Mouse (Mus musculus) cortical plate, adult 2 months (tissue): ENCODE data around the gene Frmd4b. TPM values are rescaled to one million over a fixed set of nuclear protein-coding genes. Genes with fewer than 3 reads are reported as not detected.

Experiments used
- H3K27ac ChIP-seq: fragments of 200-500 bp; 2 replicates; pipeline ENCODE4 v1.5.1; 2012; ENCODE audit warnings: low read length, control low read depth, inconsistent platforms; ENCODE audit not compliant: insufficient read depth
- H3K4me1 ChIP-seq: fragments of 200-500 bp; 2 replicates; pipeline ENCODE4 v1.6.1; 2011; ENCODE audit warnings: low read length; ENCODE audit not compliant: control insufficient read depth, insufficient read depth
- H3K4me3 ChIP-seq: fragments of 200-500 bp; 2 replicates; pipeline ENCODE4 v1.5.1; 2011; ENCODE audit warnings: mild to moderate bottlenecking, low read length, control low read depth; ENCODE audit not compliant: insufficient read depth
- CTCF ChIP-seq: fragments of 200-500 bp; IDR thresholded peaks from 2 replicates; pipeline ENCODE4 v1.5.1; 2011; ENCODE audit warnings: mild to moderate bottlenecking, control low read depth, low read length; ENCODE audit not compliant: insufficient read depth; ENCODE audit errors: extremely low read depth
- POLR2A ChIP-seq: fragments of 200-500 bp; IDR thresholded peaks from 2 replicates; pipeline ENCODE4 v1.6.1; 2011; ENCODE audit warnings: mild to moderate bottlenecking, low read length, control low read depth; ENCODE audit not compliant: insufficient read depth; ENCODE audit errors: extremely low read depth
- polyA plus RNA-seq: library from polyadenylated mRNA; depleted of rRNA; stranded (reverse); fragments of >200 nt; gene quantifications from 2 replicates; pipeline ENCODE4 v1.2.3, GENCODE M21; 2012

The Frmd4b gene
- polyA plus RNA-seq, 1 experiment: 17.1 TPM

GRCm38 (mm10) chr6:97409467-97410239, 207.7 kb downstream of the Frmd4b start:
- Histone ChIP-seq H3K4me3 (no peak overlapping the region), H3K27ac (no peak overlapping the region), H3K4me1 (no peaks in the 10 kb centered on the region)
- TF ChIP-seq POLR2A (no peak), CTCF (no peak)

GRCm38 (mm10) chr6:97407914-97408313, 209.4 kb downstream of the Frmd4b start:
- TF ChIP-seq POLR2A (no peak), CTCF (no peak)
- no peak overlapping the region for H3K4me3 ChIP-seq
- no peaks in the 10 kb centered on the region for H3K4me1 ChIP-seq
- no peak overlapping the region for H3K27ac ChIP-seq

GRCm38 (mm10) chr6:97407425-97407824, 209.9 kb downstream of the Frmd4b start:
- Histone ChIP-seq H3K27ac (no peak overlapping the region), H3K4me3 (no peak overlapping the region), H3K4me1 (no peaks in the 10 kb centered on the region)
- TF ChIP-seq CTCF: no peak
- no peak for TF ChIP-seq POLR2A

- TF ChIP-seq POLR2A (no peak), CTCF (no peak)
- Histone ChIP-seq H3K27ac (peak overlapping the region; percentile 74; the same call in 1 of the 2 replicates), H3K4me3 (no peak overlapping the region), H3K4me1 (no peaks in the 10 kb centered on the region)
Measured at GRCm38 (mm10) chr6:97405311-97405710, 212.0 kb downstream of the Frmd4b start.

- TF ChIP-seq CTCF (no peak), POLR2A (no peak)
- Histone ChIP-seq H3K4me3 (no peak overlapping the region), H3K27ac (no peak overlapping the region), H3K4me1 (no peaks in the 10 kb centered on the region)
Measured at GRCm38 (mm10) chr6:97402822-97403472, 214.4 kb downstream of the Frmd4b start.

- no peak for TF ChIP-seq CTCF
- no peak for TF ChIP-seq POLR2A
- H3K4me3 ChIP-seq: no peak overlapping the region
- no peak overlapping the region for H3K27ac ChIP-seq
- no peaks in the 10 kb centered on the region for H3K4me1 ChIP-seq
Measured at GRCm38 (mm10) chr6:97400446-97400845, 216.9 kb downstream of the Frmd4b start.

GRCm38 (mm10) chr6:97397935-97398334, 219.4 kb downstream of the Frmd4b start:
- Histone ChIP-seq H3K4me3 (no peak overlapping the region), H3K4me1 (peaks cover 1% of the 10 kb centered on the region; the same call in 1 of the 2 replicates), H3K27ac (no peak overlapping the region)
- TF ChIP-seq POLR2A: no peak
- TF ChIP-seq CTCF: no peak

GRCm38 (mm10) chr6:97396957-97397354, 220.4 kb downstream of the Frmd4b start:
- no peak for TF ChIP-seq CTCF
- no peak for TF ChIP-seq POLR2A
- Histone ChIP-seq H3K27ac (no peak overlapping the region), H3K4me3 (no peak overlapping the region), H3K4me1 (peaks cover 2% of the 10 kb centered on the region; the same call in 1 of the 2 replicates)

GRCm38 (mm10) chr6:97396351-97396956, 220.9 kb downstream of the Frmd4b start:
- TF ChIP-seq POLR2A (no peak), CTCF (no peak)
- no peak overlapping the region for H3K4me3 ChIP-seq
- H3K4me1 ChIP-seq: peaks cover 2% of the 10 kb centered on the region; the same call in 1 of the 2 replicates
- no peak overlapping the region for H3K27ac ChIP-seq
